Mouse (Mus musculus) gastrocnemius, adult 8-10 months (tissue): ENCODE results near the gene 9930111J21Rik1. TPM values are rescaled to one million over a fixed set of nuclear protein-coding genes. Genes with fewer than 3 reads are reported as not detected.
"Not testable (repeated sequence)": the region's sequence is repeated elsewhere in the genome, so short reads cannot be mapped to it uniquely, and the experiment has no call there.

Source experiments
- DNase-seq, 2 experiments: peaks; one replicate each; pipeline ENCODE4 v3.0.0; 2022; ENCODE audit warnings: low spot score in 2 of 2
- total RNA-seq, 4 experiments: library from RNA; stranded (reverse); gene quantifications; 2 replicates each; pipeline ENCODE4 v1.2.4; 2022

The 9930111J21Rik1 gene
- total RNA-seq: under 1 TPM; 0.49 to 0.94 (median 0.67) TPM

DNA sequence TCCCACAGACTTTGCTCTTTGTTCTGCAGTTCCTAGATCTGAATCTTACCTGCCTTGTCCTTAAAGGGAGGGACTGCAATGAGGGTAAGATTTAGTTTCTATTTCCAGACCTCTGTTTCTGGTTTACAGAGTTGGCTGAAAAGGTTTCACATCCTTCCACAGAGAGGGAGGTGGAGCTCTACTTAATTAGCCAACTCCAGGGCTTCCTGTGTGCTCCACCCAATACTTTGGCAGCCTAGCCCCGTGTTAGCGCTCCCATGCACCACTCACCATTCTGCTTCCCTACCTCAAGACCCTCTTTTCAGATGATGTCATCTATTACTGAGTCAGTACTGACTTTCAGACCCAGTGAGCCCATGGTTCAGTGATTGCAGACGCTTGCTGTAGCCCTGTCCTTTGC is at the start of gene 9930111J21Rik1:
Gene 9930111J21Rik1 (minus strand): TSS at position 148 of the 400 bp plus-strand sequence.
- DNase-seq: not testable (repeated sequence)

DNA sequence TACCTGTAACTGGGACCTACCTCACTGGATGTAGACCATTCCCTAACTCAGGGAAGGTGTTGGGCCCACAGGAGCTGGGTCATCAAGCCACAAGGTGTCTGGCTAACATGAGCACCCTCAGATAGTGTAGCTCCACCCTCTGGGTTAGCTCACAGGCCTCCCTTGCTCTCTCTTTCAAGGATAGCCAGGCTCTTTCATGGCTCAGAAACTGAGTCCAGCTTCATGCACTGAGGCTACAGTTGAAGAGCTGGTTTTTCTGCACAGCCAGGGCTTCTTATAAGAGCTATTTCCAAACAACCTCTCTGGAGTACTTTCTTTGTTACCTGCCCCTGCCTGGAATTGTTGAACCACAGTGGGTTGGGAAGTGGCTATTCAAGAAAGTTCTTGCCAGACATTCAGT is 32.9 kb upstream of the 9930111J21Rik1 start:
- not testable (repeated sequence) for DNase-seq

DNA sequence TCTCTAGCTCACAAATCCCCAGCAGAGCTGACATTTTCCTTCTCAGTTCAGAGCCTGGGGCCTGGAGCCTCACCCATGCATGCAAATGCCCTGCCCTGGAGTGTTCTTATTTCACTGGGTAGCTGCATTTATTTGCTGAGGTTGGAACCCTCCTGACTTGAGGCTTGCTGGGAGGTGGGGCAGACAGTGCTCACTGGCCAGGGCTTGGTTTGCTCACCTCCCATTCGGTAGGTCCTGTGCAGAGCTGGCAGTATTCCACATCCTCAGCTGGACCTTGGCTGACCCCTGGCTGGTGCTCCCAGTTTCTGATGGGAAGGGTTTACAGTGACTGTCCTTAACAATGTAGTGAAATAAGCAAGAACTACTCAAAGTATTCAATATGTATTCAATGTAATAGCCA is 27.6 kb upstream of the 9930111J21Rik1 start:
- not testable (repeated sequence) for DNase-seq

DNA sequence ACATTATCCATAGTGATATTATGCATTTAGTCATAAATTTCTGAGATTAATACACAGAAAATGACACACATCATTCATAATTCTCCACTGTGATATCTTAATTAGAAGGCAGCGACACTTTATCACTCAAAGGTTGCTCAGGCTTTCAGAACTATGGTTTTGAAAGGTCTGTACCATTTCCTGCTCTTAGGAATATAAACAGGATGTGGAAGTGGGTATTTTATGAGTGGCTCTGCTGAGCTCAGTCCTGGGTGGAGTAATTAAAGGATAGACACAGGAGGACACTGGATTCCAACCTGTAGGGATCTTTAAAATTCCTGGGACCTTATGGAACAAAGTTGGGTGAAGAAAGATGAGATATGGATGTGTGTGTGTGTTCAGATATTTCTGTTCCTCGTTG is 27.1 kb upstream of the 9930111J21Rik1 start:
- DNase-seq: not testable (repeated sequence)

DNA sequence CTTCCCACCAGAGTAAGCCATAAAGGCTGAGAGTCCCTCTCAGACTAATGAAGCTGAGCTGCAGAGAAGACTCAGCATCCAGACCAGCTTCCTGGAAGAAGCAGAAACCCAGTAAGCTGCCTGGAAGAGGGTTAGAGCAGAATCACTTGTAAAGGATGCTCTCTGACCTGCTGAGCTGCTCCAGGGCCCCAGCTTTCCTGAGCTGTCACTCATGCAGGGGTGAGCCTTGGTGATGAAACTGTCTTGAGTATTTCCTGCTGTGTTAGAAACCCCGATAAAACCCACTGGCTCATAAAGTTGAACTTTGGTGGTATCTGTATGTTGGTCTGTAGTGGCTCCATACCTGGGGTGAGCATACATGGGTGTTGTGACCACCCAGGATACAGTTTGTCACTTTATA is 21.2 kb upstream of the 9930111J21Rik1 start:
- DNase-seq: not testable (repeated sequence)

DNA sequence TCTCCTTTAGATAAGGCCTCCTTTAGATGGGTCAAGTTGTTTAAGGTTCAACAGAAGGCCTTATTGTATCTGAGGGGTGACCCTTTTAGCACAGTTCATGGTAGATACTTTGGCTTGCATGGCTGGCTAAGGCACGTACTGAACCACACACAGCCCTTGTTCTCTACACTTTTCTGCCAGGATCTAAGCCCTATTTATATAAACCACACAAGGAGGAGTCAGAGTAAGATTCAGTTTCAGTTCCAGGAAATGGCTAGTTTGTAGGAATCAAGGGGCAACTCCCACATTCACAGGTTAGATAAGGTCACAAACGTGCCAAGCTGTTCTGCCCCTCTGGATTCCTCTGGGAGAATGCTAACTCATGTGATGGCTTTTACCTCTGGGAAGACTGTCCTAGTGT is 14.8 kb upstream of the 9930111J21Rik1 start, which contains the start of gene Tgtp1:
Gene Tgtp1 (minus strand): TSS at position 155 of the 400 bp plus-strand sequence.
- not testable (repeated sequence) for DNase-seq

DNA sequence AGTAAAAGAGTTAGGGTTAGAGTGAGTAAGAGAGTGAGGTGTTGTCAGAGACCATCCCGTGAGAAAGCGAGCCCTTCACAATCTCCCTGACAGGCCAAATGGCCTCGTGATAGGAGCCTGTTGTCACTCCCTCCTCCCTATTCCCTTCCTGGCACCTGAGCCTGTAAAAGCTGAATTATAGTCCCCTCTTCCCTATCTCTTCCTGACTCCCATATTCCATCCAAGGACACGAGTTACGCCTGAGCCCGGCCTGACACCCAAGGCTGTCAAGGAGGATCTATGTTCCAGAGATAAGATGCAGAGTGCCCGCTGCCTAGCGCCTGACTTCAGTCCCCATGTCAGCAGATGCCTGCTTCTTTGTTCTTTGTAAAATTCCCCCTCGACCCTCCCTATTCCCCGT is 14.1 kb upstream of the 9930111J21Rik1 start:
- DNase-seq: not testable (repeated sequence)

DNA sequence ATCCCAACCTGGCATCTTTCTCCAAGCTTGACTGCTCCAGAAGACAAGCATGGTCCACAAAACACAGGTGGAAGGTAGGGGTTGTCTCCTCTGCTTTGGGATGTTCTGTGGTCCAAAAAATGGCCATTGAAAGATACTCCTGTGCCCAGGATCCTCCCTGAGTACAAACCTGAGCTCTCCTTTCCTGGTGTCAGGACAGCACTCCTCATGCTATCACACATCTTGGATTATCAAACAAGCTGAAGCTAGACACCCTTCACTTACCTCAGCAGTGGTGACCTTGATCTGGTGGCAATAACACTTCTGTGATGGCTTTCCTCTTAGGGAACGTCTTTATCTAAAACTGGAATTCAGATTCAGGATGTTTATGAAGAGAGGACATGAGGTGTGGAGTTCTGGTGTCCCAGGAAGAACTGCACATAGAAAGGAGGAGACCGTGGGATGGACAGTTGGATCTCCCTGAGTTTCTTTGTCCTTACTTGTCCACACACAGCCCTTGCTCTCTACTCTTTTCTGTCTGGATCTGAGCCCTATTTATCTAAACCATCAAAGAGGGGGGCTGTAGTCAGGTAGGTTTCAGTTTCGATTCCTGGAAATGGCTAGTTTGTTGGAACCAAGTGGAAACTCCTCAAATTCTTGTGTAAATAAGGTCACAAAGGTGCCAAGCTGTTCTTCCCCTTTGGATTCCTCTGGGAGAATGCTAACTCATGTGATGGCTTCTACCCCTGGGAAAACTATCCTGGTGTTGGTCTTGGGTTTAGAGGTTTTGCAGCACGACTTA is 12.7 kb upstream of the 9930111J21Rik1 start, which contains the start of gene Gm12185:
Gene Gm12185 (minus strand): TSS at position 487 of the 781 bp plus-strand sequence.
- DNase-seq: not testable (repeated sequence)

DNA sequence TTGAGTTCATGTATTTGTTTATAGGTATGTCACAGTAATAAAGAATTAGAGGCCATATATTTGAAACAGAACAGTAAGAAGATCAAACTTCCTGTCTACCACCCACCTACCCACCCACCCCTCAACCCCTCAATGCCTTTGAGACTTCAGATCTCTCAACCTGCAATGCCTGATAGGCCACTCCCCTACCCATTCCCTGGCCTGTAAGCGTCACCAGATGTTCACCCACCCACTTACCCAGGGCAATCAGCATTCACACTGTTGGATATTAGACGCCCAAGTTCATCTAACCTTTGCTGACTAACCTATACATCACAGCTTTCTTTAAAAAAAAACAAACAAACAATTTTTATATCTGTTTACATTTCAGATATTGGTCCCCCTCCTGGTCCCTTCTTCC is 10.8 kb upstream of the 9930111J21Rik1 start:
- not testable (repeated sequence) for DNase-seq

DNA sequence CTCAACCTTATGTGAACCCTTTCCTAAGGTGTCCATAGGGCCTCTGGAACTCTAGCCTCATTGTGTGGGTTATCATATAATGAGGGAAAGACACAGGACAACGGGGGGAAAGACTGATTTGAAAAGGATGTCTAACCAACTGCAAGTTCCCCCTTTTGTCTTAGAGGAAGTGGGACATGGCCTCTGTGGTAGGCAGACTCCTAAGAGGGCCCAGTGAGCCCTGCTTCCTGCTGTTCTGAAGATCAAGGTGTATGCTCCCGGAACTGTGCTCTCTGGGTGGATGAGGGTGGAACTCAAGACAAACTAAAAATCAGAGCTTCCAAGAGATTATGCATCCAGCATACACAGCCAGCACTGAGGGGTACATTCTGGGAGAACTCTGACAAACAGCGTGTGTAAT is 9.0 kb upstream of the 9930111J21Rik1 start:
- not testable (repeated sequence) for DNase-seq

DNA sequence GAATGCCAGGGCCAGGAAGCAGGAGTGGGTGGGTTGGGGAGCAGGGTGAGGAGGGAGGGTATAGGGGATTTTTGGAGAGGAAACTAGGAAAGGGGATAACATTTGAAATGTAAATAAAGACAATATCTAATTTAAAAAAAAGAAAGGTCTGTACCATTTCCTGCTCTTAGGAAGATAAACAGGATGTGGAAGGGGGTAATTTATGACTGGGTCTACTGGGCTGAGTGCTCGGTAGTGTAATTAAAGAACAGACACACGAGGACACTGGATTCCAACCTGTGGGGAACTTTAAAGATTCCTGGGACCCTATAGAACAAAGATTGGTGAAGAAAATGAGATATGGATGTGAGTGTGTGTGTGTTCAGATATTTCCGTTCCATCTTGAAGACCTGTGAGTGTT is 3.6 kb upstream of the 9930111J21Rik1 start:
- DNase-seq: not testable (repeated sequence)

DNA sequence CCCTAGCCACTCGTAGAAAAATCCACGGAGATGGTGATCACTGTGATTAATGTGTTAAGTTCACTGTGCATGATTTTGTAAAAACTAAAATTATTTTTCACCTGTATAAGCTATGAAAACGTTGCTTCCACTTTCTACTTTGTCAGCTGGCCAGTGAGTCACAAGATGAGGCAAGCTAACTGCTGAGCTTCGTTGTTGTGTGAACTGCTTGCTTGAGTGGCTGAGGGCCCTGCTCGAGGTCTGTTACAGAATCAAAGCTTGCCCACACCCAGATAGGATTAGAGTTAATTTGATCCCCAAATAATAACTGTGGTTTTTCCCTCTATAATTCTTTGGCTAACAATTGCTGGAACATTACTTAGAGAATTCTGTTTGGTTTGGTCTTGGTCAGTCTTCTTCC is 854 bp upstream of the 9930111J21Rik1 start:
- not testable (repeated sequence) for DNase-seq

DNA sequence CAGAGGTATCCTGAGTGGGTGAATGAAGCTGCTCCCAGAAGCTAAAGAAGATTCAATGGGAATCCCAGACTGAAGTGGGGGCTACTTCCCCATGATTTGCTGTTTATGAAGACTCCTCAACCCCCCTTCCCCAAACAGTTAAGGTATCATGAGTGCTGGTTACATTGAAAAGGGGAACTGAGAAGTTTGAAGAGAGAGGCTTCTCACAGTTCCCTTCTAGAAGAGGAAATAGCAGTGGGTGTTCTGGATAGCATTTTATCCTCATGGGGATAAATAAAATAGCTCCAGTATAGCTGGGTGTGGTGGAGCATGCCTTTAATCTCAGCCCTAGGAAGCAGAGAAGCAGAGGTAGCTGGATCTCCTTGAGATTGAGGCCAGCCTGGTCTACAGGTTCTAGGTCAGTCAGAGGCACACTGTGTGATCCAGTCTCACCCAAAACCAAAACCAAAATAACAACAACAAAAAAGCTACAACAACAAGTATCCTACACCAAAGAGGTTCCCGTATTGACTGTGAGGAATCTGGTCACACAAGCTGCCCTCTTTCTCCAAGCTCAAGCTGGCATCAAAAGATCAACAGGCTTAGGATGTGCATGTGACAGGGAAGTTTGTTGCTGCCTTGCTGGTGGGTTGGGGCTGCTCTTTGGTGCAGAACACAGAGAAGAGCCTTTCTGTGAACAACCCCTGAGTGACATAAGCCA is 808 bp downstream of the 9930111J21Rik1 start, which contains the start of gene Olfr56:
Gene Olfr56 (plus strand): TSS at position 650 of the 700 bp plus-strand sequence.
- DNase-seq: not testable (repeated sequence)

DNA sequence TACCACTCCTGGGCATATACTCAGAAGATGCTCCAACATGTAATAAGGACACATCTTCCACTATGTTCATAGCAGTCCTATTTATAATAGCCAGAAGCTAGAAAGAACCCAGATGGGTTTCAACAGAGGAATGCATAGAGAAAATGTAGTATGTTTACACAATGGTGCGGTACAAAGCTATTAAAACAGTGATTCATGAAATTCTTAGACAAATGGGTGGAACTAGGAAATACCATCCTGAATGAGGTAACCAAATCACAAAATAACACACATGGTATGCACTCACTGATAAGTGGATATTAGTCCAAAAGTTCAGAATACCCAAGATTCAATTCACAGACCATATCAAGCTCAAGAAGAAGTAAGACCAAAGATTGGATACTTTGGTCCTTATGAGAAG is 4.5 kb downstream of the 9930111J21Rik1 start:
- not testable (repeated sequence) for DNase-seq

DNA sequence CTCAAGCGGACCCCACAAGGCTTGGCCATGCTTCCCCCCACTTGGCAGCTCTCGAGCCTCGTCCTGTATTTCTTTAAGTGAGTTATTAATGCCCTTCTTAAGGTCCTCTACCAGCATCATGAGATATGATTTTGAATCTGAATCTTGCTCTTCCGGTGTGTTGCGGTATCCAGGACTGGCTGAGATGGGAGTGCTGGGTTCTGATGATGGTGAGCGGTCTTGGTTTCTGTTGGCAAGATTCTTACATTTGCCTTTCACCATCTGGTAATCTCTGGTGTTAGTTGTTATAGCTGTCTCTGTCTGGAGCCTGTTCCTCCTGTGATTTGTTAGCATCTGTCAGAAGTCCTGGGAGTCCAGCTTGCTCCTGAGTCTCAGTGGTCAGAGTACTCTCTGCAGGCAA is 33.1 kb downstream of the 9930111J21Rik1 start, which contains the start of gene Psme2b:
Gene Psme2b (minus strand): TSS at position 101 of the 400 bp plus-strand sequence.
- DNase-seq: not testable (repeated sequence)

DNA sequence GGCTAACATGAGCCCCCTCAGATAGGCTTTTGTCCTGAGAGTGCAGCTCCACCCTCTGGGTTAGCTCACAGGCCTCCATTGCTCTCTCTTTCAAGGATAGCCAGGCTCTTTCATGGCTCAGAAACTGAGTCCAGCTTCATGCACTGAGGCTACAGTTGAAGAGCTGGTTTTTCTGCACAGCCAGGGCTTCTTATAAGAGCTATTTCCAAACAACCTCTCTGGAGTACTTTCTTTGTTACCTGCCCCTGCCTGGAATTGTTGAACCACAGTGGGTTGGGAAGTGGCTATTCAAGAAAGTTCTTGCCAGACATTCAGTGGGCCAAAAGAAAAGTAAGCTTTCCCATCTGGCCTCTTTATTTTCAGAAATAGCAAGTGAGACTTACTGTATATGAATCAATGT is 39.9 kb downstream of the 9930111J21Rik1 start:
- DNase-seq: not testable (repeated sequence)

DNA sequence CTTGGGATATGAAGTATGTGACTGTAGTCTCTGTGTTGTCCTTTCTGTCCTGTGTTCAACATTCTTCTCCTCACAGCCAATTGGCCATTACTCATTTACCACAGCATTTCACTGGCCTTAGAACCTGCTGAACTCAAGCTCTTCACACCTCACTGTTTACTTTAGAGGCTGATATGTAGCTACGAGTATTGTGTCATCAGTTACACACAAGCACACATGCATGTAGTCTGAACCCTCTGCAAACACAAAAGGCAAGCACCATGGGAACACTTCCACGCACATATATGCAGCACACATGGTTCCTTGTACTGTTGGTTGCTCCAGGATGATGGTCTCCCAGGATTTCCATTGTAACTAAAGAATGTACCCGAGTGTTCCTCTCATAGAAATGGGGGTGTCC is 43.9 kb downstream of the 9930111J21Rik1 start:
- not testable (repeated sequence) for DNase-seq

DNA sequence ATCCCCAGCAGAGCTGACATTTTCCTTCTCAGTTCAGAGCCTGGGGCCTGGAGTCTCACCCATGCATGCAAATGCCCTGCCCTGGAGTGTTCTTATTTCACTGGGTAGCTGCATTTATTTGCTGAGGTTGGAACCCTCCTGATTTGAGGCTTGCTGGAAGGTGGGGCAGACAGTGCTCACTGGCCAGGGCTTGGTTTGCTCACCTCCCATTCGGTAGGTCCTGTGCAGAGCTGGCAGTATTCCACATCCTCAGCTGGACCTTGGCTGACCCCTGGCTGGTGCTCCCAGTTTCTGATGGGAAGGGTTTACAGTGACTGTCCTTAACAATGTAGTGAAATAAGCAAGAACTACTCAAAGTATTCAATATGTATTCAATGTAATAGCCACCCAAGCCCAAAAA is 45.3 kb downstream of the 9930111J21Rik1 start:
- DNase-seq: not testable (repeated sequence)

DNA sequence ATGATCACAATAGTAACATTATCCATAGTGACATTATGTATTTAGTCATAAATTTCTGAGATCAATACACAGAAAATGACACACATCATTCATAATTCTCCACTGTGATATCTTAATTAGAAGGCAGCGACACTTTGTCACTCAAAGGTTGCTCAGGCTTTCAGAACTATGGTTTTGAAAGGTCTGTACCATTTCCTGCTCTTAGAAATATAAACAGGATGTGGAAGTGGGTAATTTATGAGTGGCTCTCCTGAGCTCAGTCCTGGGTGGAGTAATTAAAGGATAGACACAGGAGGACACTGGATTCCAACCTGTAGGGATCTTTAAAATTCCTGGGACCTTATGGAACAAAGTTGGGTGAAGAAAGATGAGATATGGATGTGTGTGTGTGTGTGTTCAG is 45.8 kb downstream of the 9930111J21Rik1 start:
- DNase-seq: not testable (repeated sequence)

DNA sequence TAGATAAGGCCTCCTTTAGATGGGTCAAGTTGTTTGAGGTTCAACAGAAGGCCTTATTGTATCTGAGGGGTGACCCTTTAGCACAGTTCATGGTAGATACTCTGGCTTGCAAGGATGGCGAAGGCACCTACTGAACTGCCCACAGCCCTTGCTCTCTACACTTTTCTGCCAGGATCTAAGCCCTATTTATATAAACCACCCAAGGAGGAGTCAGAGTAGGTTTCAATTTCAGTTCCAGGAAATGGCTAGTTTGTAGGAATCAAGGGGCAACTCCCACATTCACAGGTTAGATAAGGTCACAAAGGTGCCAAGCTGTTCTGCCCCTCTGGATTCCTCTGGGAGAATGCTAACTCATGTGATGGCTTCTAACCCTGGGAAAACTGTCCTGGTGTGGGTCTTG is 51.1 kb downstream of the 9930111J21Rik1 start:
- DNase-seq: not testable (repeated sequence)

DNA sequence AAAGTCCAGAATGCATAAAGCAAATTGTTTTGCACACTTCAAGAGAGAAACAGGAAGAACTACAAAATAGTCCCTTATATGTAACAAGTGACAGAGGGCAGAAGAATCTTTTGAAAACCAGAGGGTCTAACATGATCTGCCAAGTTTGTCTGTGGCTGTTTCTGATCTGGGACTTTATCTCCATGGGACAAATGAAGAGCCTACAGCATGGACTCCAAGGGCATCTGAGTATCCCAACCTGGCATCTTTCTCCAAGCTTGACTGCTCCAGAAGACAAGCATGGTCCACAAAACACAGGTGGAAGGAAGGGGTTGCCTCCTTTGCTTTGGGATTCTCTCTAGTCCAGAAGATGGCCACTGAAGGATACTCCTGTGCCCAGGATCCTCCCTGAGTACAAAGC is 52.8 kb downstream of the 9930111J21Rik1 start:
- DNase-seq: not testable (repeated sequence)

DNA sequence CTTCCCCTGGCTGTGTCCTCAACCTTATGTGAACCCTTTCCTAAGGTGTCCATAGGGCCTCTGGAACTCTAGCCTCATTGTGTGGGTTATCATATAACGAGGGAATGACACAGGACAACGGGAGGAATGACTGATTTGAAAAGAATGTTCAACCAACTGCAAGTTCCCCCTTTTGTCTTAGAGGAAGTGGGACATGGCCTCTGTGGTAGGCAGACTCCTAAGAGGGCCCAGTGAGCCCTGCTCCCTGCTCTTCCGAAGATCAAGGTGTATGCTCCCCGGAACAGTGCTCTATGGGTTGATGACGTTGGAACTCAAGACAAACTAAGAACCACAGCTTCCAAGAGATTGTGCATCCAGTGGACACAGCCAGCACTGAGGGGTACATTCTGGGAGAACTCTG is 55.4 kb downstream of the 9930111J21Rik1 start:
- DNase-seq: not testable (repeated sequence)
